Mouse (Mus musculus) bone marrow, adult 2 months (tissue): Measurements from ENCODE around the gene Sipa1l2.

Experiments used
- CTCF ChIP-seq: fragments of 200-500 bp; IDR thresholded peaks from 2 replicates; pipeline ENCODE4 v1.5.1; 2011; ENCODE audit warnings: low read length, control low read depth; ENCODE audit not compliant: control insufficient read depth, insufficient read depth
- POLR2A ChIP-seq: fragments of 200-500 bp; IDR thresholded peaks from 2 replicates; pipeline ENCODE4 v1.6.1; 2011; ENCODE audit warnings: low read depth, mild to moderate bottlenecking, control low read depth, low read length, borderline replicate concordance; ENCODE audit not compliant: control insufficient read depth

DNA sequence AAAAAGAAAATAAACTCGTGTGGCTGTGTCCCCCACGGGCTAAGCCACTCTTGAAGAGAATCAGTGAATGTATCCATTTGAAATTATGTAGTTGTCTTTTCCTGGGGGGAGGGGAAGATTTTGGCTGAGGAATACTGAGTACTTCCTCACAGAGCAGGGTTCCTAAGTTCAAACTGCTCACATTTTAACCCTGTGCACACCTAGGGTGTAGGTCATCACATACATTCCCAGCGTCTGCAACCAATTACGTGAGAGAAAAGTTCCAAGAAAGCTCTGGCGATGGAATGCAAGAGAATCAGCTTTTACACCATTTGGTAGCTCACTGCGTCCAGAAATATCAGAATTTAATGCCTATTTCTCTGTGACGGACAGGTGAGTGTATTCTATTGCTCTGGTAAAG is 43.0 kb downstream of the Sipa1l2 start:
- TF ChIP-seq CTCF, result no peak
- no peak for TF ChIP-seq POLR2A
